In genomic region chr7:98803181-98803580, GRCm38 (mm10) we compare ENCODE assay signal across 21 mouse cellular contexts.
"Had no signal": no experiment of that assay in that cellular context is flagged by ENCODE, and none has a peak within 500 bp of the region (broad histone marks: within the 10 kb centered on the region; RNA-seq: fewer than 3 reads in every experiment).

No protein-coding gene starts in this region.

- H3K4me2 ChIP-seq: limb, embryonic 13.5 days; liver, embryonic 12.5 days; liver, embryonic 15.5 days; lung, embryonic 15.5 days; midbrain, embryonic 12.5 days; midbrain, embryonic 15.5 days; stomach, embryonic 15.5 days had no signal

- H3K9ac ChIP-seq: limb, embryonic 13.5 days; liver, embryonic 12.5 days; liver, embryonic 15.5 days; lung, embryonic 15.5 days; midbrain, embryonic 12.5 days; midbrain, embryonic 15.5 days; stomach, embryonic 15.5 days had no signal

- DNase-seq: kidney, adult 18-20 months; kidney, adult 9 months; kidney, postnatal 25 days; layer of hippocampus, adult 9-11 months; liver; lung, adult 18-20 months; lung, postnatal 10 days; lung, postnatal 36 days; retina, postnatal 1 day; right cerebral cortex, postnatal 4 days; thymus, postnatal 36 days had no signal

- H3K36me3 ChIP-seq: limb, embryonic 10.5 days; limb, embryonic 13.5 days; liver, embryonic 12.5 days; liver, embryonic 15.5 days; lung, embryonic 15.5 days; midbrain, embryonic 12.5 days; midbrain, embryonic 15.5 days; stomach, embryonic 15.5 days had no signal

- H3K4me3 ChIP-seq: layer of hippocampus, adult 2 months; limb, embryonic 10.5 days; limb, embryonic 13.5 days; liver, embryonic 12.5 days; liver, embryonic 15.5 days; lung, embryonic 15.5 days; midbrain, embryonic 12.5 days; midbrain, embryonic 15.5 days; stomach, embryonic 15.5 days had no signal

- ATAC-seq: liver, embryonic 12.5 days; midbrain, embryonic 15.5 days had no signal

- H3K9me3 ChIP-seq: limb, embryonic 10.5 days; liver, embryonic 12.5 days; liver, embryonic 15.5 days; lung, embryonic 15.5 days; midbrain, embryonic 12.5 days; midbrain, embryonic 15.5 days; stomach, embryonic 15.5 days had no signal

- H3K27ac ChIP-seq: kidney, postnatal 0 days; layer of hippocampus, adult 2 months; limb, embryonic 10.5 days; limb, embryonic 13.5 days; liver, embryonic 12.5 days; liver, embryonic 15.5 days; lung, embryonic 15.5 days; midbrain, embryonic 12.5 days; midbrain, embryonic 15.5 days; stomach, embryonic 15.5 days had no signal

- H3K4me1 ChIP-seq: liver, embryonic 15.5 days; midbrain, embryonic 15.5 days had no signal

- H3K27me3 ChIP-seq: limb, embryonic 13.5 days; lung, embryonic 15.5 days; midbrain, embryonic 12.5 days; midbrain, embryonic 15.5 days; stomach, embryonic 15.5 days had no signal
